Mouse (Mus musculus): ENCODE data around the gene Farp1. TPM values are rescaled to one million over a fixed set of nuclear protein-coding genes. Genes with fewer than 3 reads are reported as not detected.

Gene Farp1
- polyA plus RNA-seq, 1 experiment from 2014 or later, result 36.1 TPM

GRCm38 (mm10) chr14:121207441-121208158 lies 172.6 kb downstream of the Farp1 start:
- Histone ChIP-seq H3K9me3 (no peaks in the 10 kb centered on the region), H3K27ac (no peak overlapping the region), H3K4me3 (no peak overlapping the region), H3K27me3 (ENCODE audit: insufficient read depth, poor library complexity, severe bottlenecking) (no peaks in the 10 kb centered on the region), H3K4me1 (0 out of 2 replicates have a peak, but pooled peaks cover 2% of the 10 kb centered on the region), H3K36me3 (peaks cover 43% of the 10 kb centered on the region)
- 85% methylated on average over 15 of the region's 15 CpGs for WGBS
- DNase-seq (ENCODE audit: low spot score), result no peak

- H3K36me3 ChIP-seq, result peaks cover 44% of the 10 kb centered on the region
- H3K9me3 ChIP-seq, result no peaks in the 10 kb centered on the region
- no peak for DNase-seq (ENCODE audit: low spot score)
- H3K27me3 ChIP-seq (ENCODE audit: insufficient read depth, poor library complexity, severe bottlenecking), result no peaks in the 10 kb centered on the region
- WGBS, result 68% methylated on average over 3 of the region's 3 CpGs
- 0 out of 2 replicates have a peak, but pooled peaks cover 2% of the 10 kb centered on the region for H3K4me1 ChIP-seq
- H3K4me3 ChIP-seq, result no peak overlapping the region
- H3K27ac ChIP-seq, result no peak overlapping the region
Observed at GRCm38 (mm10) chr14:121208159-121208515, 173.1 kb downstream of the Farp1 start.

- no peak for DNase-seq (ENCODE audit: low spot score)
- H3K9me3 ChIP-seq, result no peaks in the 10 kb centered on the region
- no peak overlapping the region for H3K4me3 ChIP-seq
- no peaks in the 10 kb centered on the region for H3K27me3 ChIP-seq (ENCODE audit: insufficient read depth, poor library complexity, severe bottlenecking)
- H3K4me1 ChIP-seq, result 0 out of 2 replicates have a peak, but pooled peaks cover 8% of the 10 kb centered on the region
- H3K36me3 ChIP-seq, result peaks cover 44% of the 10 kb centered on the region
- H3K27ac ChIP-seq, result no peak overlapping the region
- WGBS, result 82% methylated on average over 3 of the region's 3 CpGs
Observed at GRCm38 (mm10) chr14:121210318-121210717, 175.3 kb downstream of the Farp1 start.

GRCm38 (mm10) chr14:121213650-121214049 lies 178.7 kb downstream of the Farp1 start:
- Histone ChIP-seq H3K36me3 (peaks cover 28% of the 10 kb centered on the region), H3K4me3 (no peak overlapping the region), H3K4me1 (peaks cover 22% of the 10 kb centered on the region), H3K27ac (no peak overlapping the region), H3K9me3 (no peaks in the 10 kb centered on the region), H3K27me3 (ENCODE audit: insufficient read depth, poor library complexity, severe bottlenecking) (no peaks in the 10 kb centered on the region)
- DNase-seq (ENCODE audit: low spot score), result no peak
- WGBS, result 80% methylated on average over 4 of the region's 4 CpGs

GRCm38 (mm10) chr14:121214636-121215257 lies 179.7 kb downstream of the Farp1 start:
- H3K36me3 ChIP-seq, result peaks cover 19% of the 10 kb centered on the region
- no peak overlapping the region for H3K27ac ChIP-seq
- no peak for DNase-seq (ENCODE audit: low spot score)

GRCm38 (mm10) chr14:121215817-121216216 lies 180.8 kb downstream of the Farp1 start:
- Histone ChIP-seq H3K27ac (no peak overlapping the region), H3K36me3 (peaks cover 16% of the 10 kb centered on the region), H3K4me1 (peaks cover 28% of the 10 kb centered on the region), H3K4me3 (no peak overlapping the region), H3K27me3 (ENCODE audit: insufficient read depth, poor library complexity, severe bottlenecking) (no peaks in the 10 kb centered on the region), H3K9me3 (no peaks in the 10 kb centered on the region)
- 83% methylated on average over 5 of the region's 5 CpGs for WGBS
- no peak for DNase-seq (ENCODE audit: low spot score)

More at GRCm38 (mm10) chr14:121214636-121215257, 179.7 kb downstream of the Farp1 start:
- no peaks in the 10 kb centered on the region for H3K27me3 ChIP-seq (ENCODE audit: insufficient read depth, poor library complexity, severe bottlenecking)
- no peak overlapping the region for H3K4me3 ChIP-seq
- H3K9me3 ChIP-seq, result no peaks in the 10 kb centered on the region
- 80% methylated on average over 11 of the region's 11 CpGs for WGBS
- peaks cover 28% of the 10 kb centered on the region for H3K4me1 ChIP-seq

GRCm38 (mm10) chr14:121216672-121217071 lies 181.7 kb downstream of the Farp1 start:
- H3K9me3 ChIP-seq, result no peaks in the 10 kb centered on the region
- peaks cover 28% of the 10 kb centered on the region for H3K4me1 ChIP-seq
- H3K4me3 ChIP-seq, result no peak overlapping the region
- peaks cover 24% of the 10 kb centered on the region for H3K36me3 ChIP-seq
- no peak for DNase-seq (ENCODE audit: low spot score)
- WGBS, result 42% methylated on average over 6 of the region's 6 CpGs
- H3K27me3 ChIP-seq (ENCODE audit: insufficient read depth, poor library complexity, severe bottlenecking), result no peaks in the 10 kb centered on the region
- H3K27ac ChIP-seq, result peak overlapping the region; percentile 42

GRCm38 (mm10) chr14:121218620-121219019 lies 183.6 kb downstream of the Farp1 start:
- DNase-seq (ENCODE audit: low spot score), result no peak
- WGBS, result 78% methylated on average over 7 of the region's 7 CpGs

GRCm38 (mm10) chr14:121219226-121220039 lies 184.4 kb downstream of the Farp1 start:
- no peak for DNase-seq (ENCODE audit: low spot score)
- WGBS, result 79% methylated on average over 10 of the region's 10 CpGs
- Histone ChIP-seq H3K4me3 (no peak overlapping the region), H3K36me3 (peaks cover 34% of the 10 kb centered on the region), H3K9me3 (no peaks in the 10 kb centered on the region), H3K27me3 (ENCODE audit: insufficient read depth, poor library complexity, severe bottlenecking) (no peaks in the 10 kb centered on the region), H3K4me1 (peaks cover 25% of the 10 kb centered on the region), H3K27ac (no peak overlapping the region)

More at GRCm38 (mm10) chr14:121218620-121219019, 183.6 kb downstream of the Farp1 start:
- no peaks in the 10 kb centered on the region for H3K27me3 ChIP-seq (ENCODE audit: insufficient read depth, poor library complexity, severe bottlenecking)
- H3K36me3 ChIP-seq, result peaks cover 29% of the 10 kb centered on the region
- H3K9me3 ChIP-seq, result no peaks in the 10 kb centered on the region
- H3K4me3 ChIP-seq, result no peak overlapping the region
- H3K4me1 ChIP-seq, result peaks cover 26% of the 10 kb centered on the region
- H3K27ac ChIP-seq, result no peak overlapping the region

GRCm38 (mm10) chr14:121220040-121220322 lies 185.0 kb downstream of the Farp1 start:
- H3K36me3 ChIP-seq, result peaks cover 34% of the 10 kb centered on the region

GRCm38 (mm10) chr14:121220723-121221122 lies 185.7 kb downstream of the Farp1 start:
- DNase-seq (ENCODE audit: low spot score), result no peak
- Histone ChIP-seq H3K9me3 (no peaks in the 10 kb centered on the region), H3K27ac (no peak overlapping the region), H3K27me3 (ENCODE audit: insufficient read depth, poor library complexity, severe bottlenecking) (no peaks in the 10 kb centered on the region), H3K4me3 (no peak overlapping the region), H3K4me1 (peaks cover 31% of the 10 kb centered on the region), H3K36me3 (peaks cover 34% of the 10 kb centered on the region)
- 89% methylated on average over 5 of the region's 5 CpGs for WGBS

More at GRCm38 (mm10) chr14:121220040-121220322, 185.0 kb downstream of the Farp1 start:
- peaks cover 27% of the 10 kb centered on the region for H3K4me1 ChIP-seq
- no peaks in the 10 kb centered on the region for H3K27me3 ChIP-seq (ENCODE audit: insufficient read depth, poor library complexity, severe bottlenecking)
- no peaks in the 10 kb centered on the region for H3K9me3 ChIP-seq
- no peak for DNase-seq (ENCODE audit: low spot score)
- 80% methylated on average over 1 of the region's 1 CpGs for WGBS
- H3K4me3 ChIP-seq, result no peak overlapping the region
- no peak overlapping the region for H3K27ac ChIP-seq

- WGBS, result 38% methylated on average over 11 of the region's 11 CpGs
- Histone ChIP-seq H3K4me3 (no peak overlapping the region), H3K4me1 (peaks cover 18% of the 10 kb centered on the region), H3K27ac (peak overlapping the region; percentile 88), H3K27me3 (ENCODE audit: insufficient read depth, poor library complexity, severe bottlenecking) (no peaks in the 10 kb centered on the region), H3K36me3 (peaks cover 46% of the 10 kb centered on the region), H3K9me3 (no peaks in the 10 kb centered on the region)
- DNase-seq (ENCODE audit: low spot score), result no peak
Observed at GRCm38 (mm10) chr14:121225804-121226203, 190.8 kb downstream of the Farp1 start.
